Mouse (Mus musculus): ENCODE results near the gene Mrps30. TPM values are rescaled to one million over a fixed set of nuclear protein-coding genes. Genes with fewer than 3 reads are reported as not detected.

Gene Mrps30
- polyA plus RNA-seq, 1 experiment = 21.6 TPM

DNA sequence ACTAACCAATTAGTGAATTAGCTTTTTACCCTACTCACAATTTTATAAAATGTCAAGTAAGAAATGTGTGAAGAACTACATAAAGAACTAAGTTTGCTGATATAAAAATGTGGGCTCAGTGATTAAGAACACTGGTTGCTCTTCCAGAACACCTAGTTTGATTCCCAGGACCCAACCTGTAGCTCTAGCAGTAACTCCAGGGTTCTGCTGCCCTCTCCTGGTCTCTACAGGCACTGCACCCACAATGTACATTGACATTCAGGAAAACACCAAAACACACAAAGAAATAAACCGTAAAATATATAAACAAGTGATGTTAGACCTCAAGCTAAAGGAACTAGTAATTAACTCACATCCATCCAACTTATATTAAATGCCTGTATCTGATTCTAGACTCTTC lies 7.9 kb downstream of the Mrps30 start:
- Histone ChIP-seq H3K4me3 (ENCODE audit: insufficient read depth, low read length) (no peak overlapping the region), H3K27ac (ENCODE audit: insufficient read depth, low read length) (no peak overlapping the region), H3K4me1 (ENCODE audit: control insufficient read depth, insufficient read depth, low read length) (no peaks in the 10 kb centered on the region)
- TF ChIP-seq POLR2A (IDR thresholded peaks at IDR 0.05; ENCODE audit: low read depth, low read length) = no peak
- TF ChIP-seq CTCF (IDR thresholded peaks at IDR 0.05; ENCODE audit: borderline replicate concordance, insufficient read depth, low read length) = peak; percentile 42; the same call in 1 of the 2 replicates

DNA sequence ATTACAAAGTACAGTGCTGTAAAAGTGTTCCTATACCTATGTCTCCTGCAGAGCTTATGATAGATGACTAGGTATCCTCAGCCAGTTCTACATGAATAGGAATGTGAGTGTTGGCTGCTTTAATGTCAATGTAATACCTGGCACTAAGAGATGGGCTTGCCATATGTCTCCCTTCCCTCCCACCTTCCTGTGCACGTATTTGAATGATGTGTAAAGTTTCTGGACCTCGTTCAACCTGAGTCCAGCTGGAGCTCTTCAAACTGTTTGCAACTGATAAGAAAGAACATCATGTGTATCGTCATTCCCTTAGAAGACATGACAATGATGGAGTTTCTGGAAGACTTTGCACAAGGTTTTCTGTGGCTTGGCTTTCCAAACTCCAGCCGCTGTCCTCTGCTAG lies 14.2 kb downstream of the Mrps30 start:
- H3K4me3 ChIP-seq (ENCODE audit: insufficient read depth, low read length) = no peak overlapping the region
- H3K27ac ChIP-seq (ENCODE audit: insufficient read depth, low read length) = no peak overlapping the region
- TF ChIP-seq POLR2A (IDR thresholded peaks at IDR 0.05; ENCODE audit: low read depth, low read length) = no peak
- TF ChIP-seq CTCF (IDR thresholded peaks at IDR 0.05; ENCODE audit: borderline replicate concordance, insufficient read depth, low read length) = no peak
- H3K4me1 ChIP-seq (ENCODE audit: control insufficient read depth, insufficient read depth, low read length) = no peaks in the 10 kb centered on the region

DNA sequence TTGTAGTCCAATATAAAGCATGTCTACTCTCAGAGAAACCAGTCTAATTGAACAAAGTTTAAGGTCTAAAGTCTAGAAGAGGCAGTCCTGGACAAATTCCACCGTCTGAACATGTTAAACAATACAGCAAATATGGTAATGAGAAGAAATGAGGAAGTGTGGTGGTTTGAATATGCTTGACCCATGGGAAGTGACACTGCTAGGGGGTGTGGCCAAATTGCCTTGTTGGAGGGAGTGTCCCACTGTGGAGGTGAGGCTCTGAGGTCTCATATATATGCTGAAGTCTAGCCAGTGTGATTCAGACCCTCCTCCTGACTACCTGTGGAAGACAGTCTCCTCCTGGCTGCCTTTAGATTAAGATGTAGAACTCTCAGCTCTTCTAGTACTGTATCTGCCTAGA lies 21.3 kb downstream of the Mrps30 start:
- H3K4me1 ChIP-seq (ENCODE audit: control insufficient read depth, insufficient read depth, low read length) = no peaks in the 10 kb centered on the region

DNA sequence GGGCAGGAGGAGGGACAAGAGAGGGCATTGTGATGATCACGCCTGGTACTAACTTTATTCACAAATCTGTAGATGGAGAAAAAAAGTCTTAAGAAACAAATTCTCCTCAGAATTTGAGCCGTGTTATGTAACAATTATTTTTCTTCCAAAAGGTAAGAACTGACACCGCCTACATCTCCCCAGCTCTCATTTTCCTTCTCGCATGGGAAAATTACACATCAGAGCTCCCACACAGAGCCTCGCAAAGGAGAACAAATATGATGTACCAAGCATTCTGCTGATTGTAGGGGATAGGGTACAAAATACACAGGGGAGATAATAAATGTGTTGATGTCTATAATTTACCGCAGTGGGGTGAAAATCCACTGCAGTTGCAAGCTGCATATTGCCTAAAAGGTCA lies 23.7 kb downstream of the Mrps30 start:
- no peak overlapping the region for H3K4me3 ChIP-seq (ENCODE audit: insufficient read depth, low read length)
- TF ChIP-seq CTCF (IDR thresholded peaks at IDR 0.05; ENCODE audit: borderline replicate concordance, insufficient read depth, low read length) (no peak), POLR2A (IDR thresholded peaks at IDR 0.05; ENCODE audit: low read depth, low read length) (no peak)
- H3K27ac ChIP-seq (ENCODE audit: insufficient read depth, low read length) = no peak overlapping the region
- H3K4me1 ChIP-seq (ENCODE audit: control insufficient read depth, insufficient read depth, low read length) = no peaks in the 10 kb centered on the region

More for the DNA sequence above, 21.3 kb downstream of the Mrps30 start:
- Histone ChIP-seq H3K27ac (ENCODE audit: insufficient read depth, low read length) (no peak overlapping the region), H3K4me3 (ENCODE audit: insufficient read depth, low read length) (no peak overlapping the region)
- no peak for TF ChIP-seq POLR2A (IDR thresholded peaks at IDR 0.05; ENCODE audit: low read depth, low read length)
- no peak for TF ChIP-seq CTCF (IDR thresholded peaks at IDR 0.05; ENCODE audit: borderline replicate concordance, insufficient read depth, low read length)

DNA sequence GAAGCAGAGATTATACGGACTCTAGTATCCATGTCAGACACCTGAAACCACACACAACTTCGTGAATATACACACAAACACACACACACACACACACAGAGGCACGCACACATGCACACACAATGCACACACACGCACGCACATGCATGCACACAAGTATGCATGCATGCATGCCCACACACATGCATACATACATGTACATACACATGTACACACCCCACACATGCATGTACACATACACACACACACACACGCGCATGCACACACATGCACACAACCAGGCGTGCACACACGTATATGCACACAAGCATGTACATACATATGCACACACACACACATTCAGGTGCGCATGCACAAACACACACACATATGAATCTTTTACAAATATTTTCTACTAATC lies 36.2 kb downstream of the Mrps30 start:
- Histone ChIP-seq H3K27ac (ENCODE audit: insufficient read depth, low read length) (no peak overlapping the region), H3K4me3 (ENCODE audit: insufficient read depth, low read length) (no peak overlapping the region), H3K4me1 (ENCODE audit: control insufficient read depth, insufficient read depth, low read length) (no peaks in the 10 kb centered on the region)
- TF ChIP-seq CTCF (IDR thresholded peaks at IDR 0.05; ENCODE audit: borderline replicate concordance, insufficient read depth, low read length) = peak; percentile 26; the same call in 1 of the 2 replicates
- no peak for TF ChIP-seq POLR2A (IDR thresholded peaks at IDR 0.05; ENCODE audit: low read depth, low read length)

DNA sequence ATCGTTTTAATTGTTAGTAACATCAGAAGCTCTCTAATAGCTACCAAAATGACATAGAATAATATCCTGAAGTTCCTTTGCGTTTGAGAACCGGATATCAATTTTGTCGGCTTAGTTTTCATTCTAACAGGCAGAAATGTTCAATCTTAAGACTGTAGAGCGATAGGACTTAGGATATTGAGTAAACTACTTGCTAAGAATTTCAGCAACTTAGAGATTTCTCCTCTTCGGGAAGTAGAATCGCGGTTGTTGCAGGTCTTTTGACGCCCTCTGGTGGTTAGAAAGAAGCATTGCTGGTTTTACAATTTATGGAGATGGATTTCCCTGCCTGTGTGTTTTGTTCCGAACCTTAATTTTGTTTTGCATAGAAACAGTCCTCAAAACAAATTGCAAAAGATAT lies 36.8 kb downstream of the Mrps30 start:
- no peak for TF ChIP-seq POLR2A (IDR thresholded peaks at IDR 0.05; ENCODE audit: low read depth, low read length)
- no peak for TF ChIP-seq CTCF (IDR thresholded peaks at IDR 0.05; ENCODE audit: borderline replicate concordance, insufficient read depth, low read length)
- no peak overlapping the region for H3K27ac ChIP-seq (ENCODE audit: insufficient read depth, low read length)
- no peak overlapping the region for H3K4me3 ChIP-seq (ENCODE audit: insufficient read depth, low read length)
- H3K4me1 ChIP-seq (ENCODE audit: control insufficient read depth, insufficient read depth, low read length) = no peaks in the 10 kb centered on the region

Other genes with a start within 250 kb of the Mrps30 start
- not detected in 2 replicates for gene B430218F22Rik, start 622 bp downstream of the Mrps30 start, polyA plus RNA-seq (2011; ENCODE audit: insufficient read length, low read depth, missing spikeins)